Mouse (Mus musculus): ENCODE results near the gene Bicc1.

The Bicc1 gene

DNA sequence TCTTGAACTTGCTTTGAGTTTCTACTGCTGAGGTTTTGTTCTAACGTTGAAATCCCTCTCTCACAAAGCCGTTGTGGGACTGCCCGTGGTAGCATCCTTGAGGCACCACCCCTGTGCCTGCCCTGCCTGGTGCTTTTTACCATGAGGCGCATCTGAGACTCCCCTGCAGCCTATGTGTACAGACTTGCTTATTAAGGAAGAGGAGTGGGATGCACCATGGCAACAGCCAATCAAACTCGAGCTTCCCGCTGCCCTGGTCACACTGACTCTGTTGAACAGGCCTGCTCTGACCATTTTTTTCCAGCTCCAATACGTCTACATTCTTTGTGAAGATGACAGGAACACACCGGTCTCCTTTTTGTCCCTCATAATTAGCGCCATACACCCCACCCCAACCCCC is 283.0 kb downstream of the Bicc1 start:
- in situ Hi-C loops (cut with MseI, MboI), result no loop called here

DNA sequence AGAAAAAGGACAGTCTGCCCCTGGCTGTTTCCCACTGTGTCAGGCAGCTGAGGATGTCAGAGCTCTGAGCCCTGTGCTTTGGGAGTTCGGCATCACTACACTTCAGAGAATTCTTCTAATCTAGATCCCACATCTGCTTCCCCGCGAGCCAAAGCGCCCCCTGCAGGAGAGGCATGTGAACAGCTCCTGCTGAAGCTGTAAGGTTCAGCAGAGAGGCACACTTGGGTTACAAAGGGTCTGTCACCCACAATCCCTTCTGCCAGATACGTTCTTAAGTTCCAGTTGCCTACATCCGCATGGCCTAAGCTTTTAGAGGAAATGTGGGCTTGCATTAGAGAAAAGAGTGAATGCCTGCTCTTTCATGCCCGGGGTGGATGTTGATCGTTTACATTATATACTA is 283.4 kb downstream of the Bicc1 start:
- in situ Hi-C loops (cut with MseI, MboI), result no loop called here

- in situ Hi-C loops (cut with MseI, MboI), result no loop called here
Observed at GRCm38 (mm10) chr10:70874994-70875538, 284.4 kb downstream of the Bicc1 start.
